Mouse (Mus musculus): ENCODE measurements around the gene Sp2.

Gene Sp2

DNA sequence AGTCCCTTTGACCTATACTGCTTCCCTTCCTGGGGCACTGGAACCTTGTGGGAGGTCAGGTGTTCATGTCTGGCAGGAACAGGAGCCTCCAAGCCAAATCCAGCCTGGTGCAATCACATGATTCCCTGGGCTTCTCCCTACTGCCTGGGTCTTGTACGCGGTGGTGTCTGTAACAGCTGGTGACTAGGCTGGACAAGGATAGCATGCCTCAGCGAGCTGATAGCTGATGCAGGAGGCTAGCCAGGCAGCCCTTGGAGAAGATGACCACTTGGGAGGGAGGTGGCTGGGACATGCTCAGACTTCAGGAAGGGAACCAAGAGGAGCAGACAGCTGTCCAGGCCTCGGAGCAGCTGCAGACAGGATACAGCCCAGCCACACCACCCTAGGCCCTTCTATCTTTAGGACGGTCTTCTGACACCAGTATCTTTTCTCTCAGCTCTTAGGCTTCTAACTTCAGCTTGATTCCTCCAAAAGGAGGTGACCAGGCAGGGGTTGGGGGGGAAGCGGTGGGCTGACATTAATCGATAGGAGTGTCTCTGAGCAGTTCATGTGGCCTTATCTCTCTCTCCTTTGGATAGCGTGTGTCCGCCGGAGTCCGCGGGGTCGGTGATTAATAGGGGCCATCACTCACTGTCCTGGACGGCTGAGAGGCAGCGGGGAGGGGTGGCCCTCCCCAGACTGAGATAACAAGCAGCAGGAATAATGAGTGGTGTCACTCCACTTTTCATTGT, 76.2 kb downstream of the Sp2 start:
- DNase-seq: no peak

All from thymus, postnatal 36 days (tissue).